Mouse (Mus musculus) CH12.LX (cell line): ENCODE measurements around the gene Myrfl. TPM values are rescaled to one million over a fixed set of nuclear protein-coding genes. Genes with fewer than 3 reads are reported as not detected.

Experiments used
- DNase-seq: peaks from one replicate; pipeline ENCODE4 v3.0.0-alpha.2; 2013; ENCODE audit errors: extremely low read depth
- H3K27ac ChIP-seq: 2 replicates; pipeline ENCODE4 v1.5.1; 2012; ENCODE audit warnings: low read depth, mild to moderate bottlenecking, control low read depth, moderate library complexity; ENCODE audit not compliant: insufficient read depth
- H3K27me3 ChIP-seq: replicated peaks from 2 replicates; pipeline ENCODE3; 2012; ENCODE audit warnings: inconsistent platforms
- H3K36me3 ChIP-seq, 2 experiments: replicated peaks in 1 of 2; 2 replicates each; pipeline versions ENCODE3 to v1.6.1; 2012; ENCODE audit warnings: inconsistent platforms in 1 of 2, low read length in 1 of 2, mild to moderate bottlenecking in 1 of 2, mixed read lengths in 1 of 2, moderate library complexity in 1 of 2; ENCODE audit not compliant: control insufficient read depth in 1 of 2, insufficient read depth in 1 of 2
- H3K4me1 ChIP-seq, 2 experiments: 2 replicates each; pipeline ENCODE4 v1.6.1; 2012; ENCODE audit warnings: inconsistent platforms in 1 of 2, moderate library complexity in 1 of 2; ENCODE audit not compliant: insufficient read depth in 2 of 2, control insufficient read depth in 1 of 2
- H3K4me2 ChIP-seq: 2 replicates; pipeline ENCODE4 v1.6.1; 2012; ENCODE audit warnings: low read depth, mild to moderate bottlenecking, control low read depth; ENCODE audit not compliant: poor library complexity, insufficient read depth, severe bottlenecking
- H3K4me3 ChIP-seq, 3 experiments: fragments of 150-350 bp in 1 of 3; sonication (generic) in 1 of 3; replicated peaks in 1 of 3; 2 replicates each; pipeline versions ENCODE3 to v1.5.1; 2011 to 2012; ENCODE audit warnings: low read depth in 2 of 3, low read length in 2 of 3, mild to moderate bottlenecking in 2 of 3, moderate library complexity in 2 of 3, control low read depth in 1 of 3, improper control_type of control experiment in 1 of 3, inconsistent platforms in 1 of 3, mixed read lengths in 1 of 3; ENCODE audit not compliant: poor library complexity in 1 of 3
- H3K79me2 ChIP-seq: replicated peaks from 2 replicates; pipeline ENCODE4 v1.6.1; 2012; ENCODE audit warnings: mild to moderate bottlenecking, moderate library complexity; ENCODE audit not compliant: control insufficient read depth, poor library complexity, insufficient read depth, severe bottlenecking; ENCODE audit errors: extremely low read depth
- H3K9ac ChIP-seq: 2 replicates; pipeline ENCODE4 v1.6.1; 2012; ENCODE audit warnings: low read depth, mild to moderate bottlenecking, control low read depth, moderate library complexity; ENCODE audit not compliant: insufficient read depth
- H3K9me3 ChIP-seq: replicated peaks from 2 replicates; pipeline ENCODE3; 2012; ENCODE audit warnings: low read length, inconsistent platforms, mixed read lengths
- CHD1 ChIP-seq: IDR thresholded peaks from 2 replicates; pipeline ENCODE4 v1.6.1; 2012; ENCODE audit warnings: low read depth, low read length, improper control_type of control experiment, inconsistent platforms
- CTCF ChIP-seq, 2 experiments: IDR thresholded peaks in 1 of 2; conservative IDR thresholded peaks in 1 of 2; 2 replicates each; pipeline ENCODE4 v1.5.1; 2011 to 2012; ENCODE audit warnings: low read depth in 2 of 2, low read length in 2 of 2, improper control_type of control experiment in 1 of 2, inconsistent platforms in 1 of 2, mild to moderate bottlenecking in 1 of 2, moderate library complexity in 1 of 2
- ELF1 ChIP-seq: IDR thresholded peaks from 2 replicates; pipeline ENCODE4 v1.6.1; 2014; ENCODE audit warnings: low read depth, mild to moderate bottlenecking, inconsistent platforms, low read length, improper control_type of control experiment
- EP300 ChIP-seq: IDR thresholded peaks from 2 replicates; pipeline ENCODE4 v1.6.1; 2011; ENCODE audit warnings: low read length, improper control_type of control experiment
- HCFC1 ChIP-seq: IDR thresholded peaks from 2 replicates; pipeline ENCODE4 v1.6.1; 2012; ENCODE audit warnings: low read depth, mild to moderate bottlenecking, inconsistent platforms, low read length, improper control_type of control experiment
- IRF4 ChIP-seq: IDR thresholded peaks from 2 replicates; pipeline ENCODE4 v1.6.1; 2014; ENCODE audit warnings: low read depth, mild to moderate bottlenecking, inconsistent platforms, low read length, improper control_type of control experiment
- JUND ChIP-seq: conservative IDR thresholded peaks from 2 replicates; pipeline ENCODE4 v1.6.1; 2011; ENCODE audit warnings: low read depth, low read length, improper control_type of control experiment
- MAFK ChIP-seq: IDR thresholded peaks from 2 replicates; pipeline ENCODE4 v1.6.1; 2011; ENCODE audit warnings: low read length, improper control_type of control experiment; ENCODE audit not compliant: insufficient replicate concordance
- MXI1 ChIP-seq: IDR thresholded peaks from 2 replicates; pipeline ENCODE4 v1.6.1; 2011; ENCODE audit warnings: mild to moderate bottlenecking, low read depth, low read length, improper control_type of control experiment
- NELFE ChIP-seq: IDR thresholded peaks from 2 replicates; pipeline ENCODE4 v1.6.1; 2011; ENCODE audit warnings: low read depth, low read length, improper control_type of control experiment
- NRF1 ChIP-seq: IDR thresholded peaks from 2 replicates; pipeline ENCODE4 v1.6.1; 2014; ENCODE audit warnings: low read depth, mild to moderate bottlenecking, inconsistent platforms, low read length, improper control_type of control experiment, moderate library complexity
- PAX5 ChIP-seq: IDR thresholded peaks from 2 replicates; pipeline ENCODE4 v1.6.1; 2012; ENCODE audit warnings: low read length, inconsistent platforms, mixed read lengths
- RCOR1 ChIP-seq: conservative IDR thresholded peaks from 2 replicates; pipeline ENCODE4 v1.6.1; 2012; ENCODE audit warnings: low read depth, mild to moderate bottlenecking, inconsistent platforms, low read length, improper control_type of control experiment
- SIN3A ChIP-seq: IDR thresholded peaks from 2 replicates; pipeline ENCODE4 v1.6.1; 2012; ENCODE audit warnings: low read length, improper control_type of control experiment, inconsistent platforms
- USF1 ChIP-seq: IDR thresholded peaks from 2 replicates; pipeline ENCODE4 v1.6.1; 2014; ENCODE audit warnings: low read depth, mild to moderate bottlenecking, inconsistent platforms, low read length, improper control_type of control experiment
- ZKSCAN1 ChIP-seq: IDR thresholded peaks from 2 replicates; pipeline ENCODE4 v1.6.1; 2012; ENCODE audit warnings: low read depth, inconsistent platforms, low read length, improper control_type of control experiment, borderline replicate concordance
- ZMIZ1 ChIP-seq: IDR thresholded peaks from 2 replicates; pipeline ENCODE4 v1.6.1; 2012; ENCODE audit warnings: low read depth, mild to moderate bottlenecking, inconsistent platforms, low read length, improper control_type of control experiment
- ZNF384 ChIP-seq: IDR thresholded peaks from 2 replicates; pipeline ENCODE4 v1.6.1; 2012; ENCODE audit warnings: low read depth, low read length, improper control_type of control experiment, inconsistent platforms
- dilution Hi-C: fragments of 300-500 bp; cut with MboI; formaldehyde crosslinking; loops from 2 replicates; pipeline ENCODE4 v1.14.3; 2020; ENCODE audit warnings: low sequenced_read_pairs; ENCODE audit not compliant: extremely low pct_unique_long_range_greater_than_20kb, extremely low pct_ligation_motif_present
- in situ Hi-C: fragments of 300-500 bp; cut with MboI; formaldehyde crosslinking; loops from 3 replicates; pipeline ENCODE4 v1.14.3; 2019; ENCODE audit warnings: low sequenced_read_pairs, low pct_ligation_motif_present, low pct_unique_long_range_greater_than_20kb, mixed read lengths
- polyA plus RNA-seq: library from polyadenylated mRNA; unstranded; fragments of >175 nt; gene quantifications from 2 replicates; pipeline ENCODE4 v1.2.1, GENCODE M21; 2012; ENCODE audit warnings: low read depth; ENCODE audit not compliant: insufficient read length
- total RNA-seq, 2 experiments: library from RNA; depleted of rRNA; stranded (reverse); fragments of 300-350 nt in 1 of 2; fragments of >200 nt in 1 of 2; gene quantifications; 2 replicates each; pipeline ENCODE4 v1.2.3; 2012 to 2014

The Myrfl gene
- total and polyA plus RNA-seq, 3 experiments, result not detected

- Histone ChIP-seq H3K4me3 (no peak overlapping the region), H3K27ac (no peak overlapping the region), H3K27me3 (peaks cover 4% of the 10 kb centered on the region), H3K9me3 (peaks cover 3% of the 10 kb centered on the region), H3K36me3 (no peaks in the 10 kb centered on the region), H3K4me1 (no peaks in the 10 kb centered on the region), H3K9ac (no peak overlapping the region), H3K79me2 (no peaks in the 10 kb centered on the region), H3K4me2 (no peak overlapping the region)
- dilution Hi-C loops, result no loop called here
- no peak for DNase-seq
- TF ChIP-seq HCFC1, result no peak
- TF ChIP-seq EP300, result no peak
- TF ChIP-seq USF1, result no peak
- TF ChIP-seq MXI1, result no peak
- no peak for TF ChIP-seq NRF1
- TF ChIP-seq PAX5, result no peak
- TF ChIP-seq ZMIZ1, result no peak
- TF ChIP-seq ZNF384, result no peak
- TF ChIP-seq ZKSCAN1, result no peak
- TF ChIP-seq RCOR1, result no peak
- TF ChIP-seq MAFK, result no peak
- no peak for TF ChIP-seq ELF1
- no peak for TF ChIP-seq CHD1
- no peak for TF ChIP-seq NELFE
- TF ChIP-seq CTCF (conservative IDR thresholded peaks at IDR 0.05 in 1 of 2, IDR thresholded peaks at IDR 0.05 in 1 of 2; ENCODE audit: low read depth in 2 of 2, low read length in 2 of 2), result no peak
- no peak for TF ChIP-seq IRF4
- TF ChIP-seq JUND, result no peak
- TF ChIP-seq SIN3A, result no peak
- in situ Hi-C loops, result no loop called here
Observed at GRCm38 (mm10) chr10:116802178-116802794, 94.4 kb downstream of the Myrfl start.

GRCm38 (mm10) chr10:116801281-116801680 lies 95.4 kb downstream of the Myrfl start:
- in situ Hi-C loops, result no loop called here
- H3K27me3 ChIP-seq, result peaks cover 4% of the 10 kb centered on the region
- H3K27ac ChIP-seq, result no peak overlapping the region
- DNase-seq, result no peak
- dilution Hi-C loops, result no loop called here
- H3K4me2 ChIP-seq, result no peak overlapping the region
- H3K4me1 ChIP-seq, result no peaks in the 10 kb centered on the region
- TF ChIP-seq ZNF384, result no peak
- TF ChIP-seq MAFK, result no peak
- TF ChIP-seq IRF4, result no peak
- no peak for TF ChIP-seq HCFC1
- no peak for TF ChIP-seq ZKSCAN1
- H3K9me3 ChIP-seq, result peaks cover 3% of the 10 kb centered on the region
- H3K9ac ChIP-seq, result no peak overlapping the region
- H3K4me3 ChIP-seq, result no peak overlapping the region
- H3K36me3 ChIP-seq, result no peaks in the 10 kb centered on the region
- H3K79me2 ChIP-seq, result no peaks in the 10 kb centered on the region
